Mouse (Mus musculus) layer of hippocampus, adult 9-10 months (tissue): ENCODE data around the gene Sars2.
A peak's percentile ranks its signal among the peaks of the same experiment; 100 is the strongest.

ENCODE experiments used
- DNase-seq: peaks from one replicate; pipeline ENCODE4 v3.0.0; 2022; ENCODE audit warnings: low spot score

Sars2 gene

DNA sequence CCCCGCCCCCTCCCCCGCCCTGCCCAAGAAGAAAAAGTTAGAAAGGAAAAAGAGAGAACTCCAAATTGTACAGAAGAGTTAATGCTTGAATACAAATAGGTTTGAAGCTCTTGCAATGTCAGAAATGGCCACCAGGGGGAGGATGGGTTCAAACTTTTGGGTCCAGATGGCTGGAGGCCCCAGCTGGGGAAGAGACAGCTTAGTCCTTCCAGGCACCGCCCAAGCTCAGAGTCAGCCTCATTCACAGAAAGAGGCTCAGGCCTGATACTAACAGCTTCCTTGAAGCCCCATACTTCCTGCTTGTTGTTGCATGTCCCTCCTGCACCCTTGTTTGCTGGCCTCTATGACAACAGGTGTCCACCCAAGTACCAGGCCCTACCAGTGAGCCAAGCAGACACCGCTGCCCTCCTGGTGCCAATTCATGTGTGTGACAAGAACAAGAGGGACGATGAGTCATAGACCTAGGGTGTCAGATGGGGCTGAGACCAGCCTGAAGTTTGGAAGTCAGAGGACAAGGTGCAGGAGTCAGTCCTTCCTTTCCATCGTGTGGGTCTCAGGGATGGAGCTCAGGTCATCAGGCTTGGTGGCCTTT is 38.4 kb downstream of the Sars2 start:
- DNase-seq: peak; percentile 92

DNA sequence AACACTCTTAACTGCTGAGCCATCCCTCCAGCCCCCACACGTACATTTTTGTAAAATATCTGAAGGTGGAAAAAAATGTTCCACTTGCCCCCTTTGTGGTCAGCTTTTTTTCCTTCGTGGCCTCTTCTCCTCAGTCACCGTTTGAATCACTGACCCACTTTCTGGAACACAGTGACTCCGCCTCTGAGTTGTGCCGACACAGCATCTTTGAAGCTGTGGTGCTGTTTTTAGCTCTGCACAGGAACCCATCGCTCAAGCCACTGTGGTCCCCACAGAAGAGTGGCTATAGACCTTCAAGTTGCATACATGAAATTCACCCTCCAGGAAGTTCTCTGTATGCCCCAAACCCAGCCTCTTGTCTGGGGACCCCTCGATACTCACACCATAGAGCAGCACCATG is 39.1 kb downstream of the Sars2 start:
- no peak for DNase-seq

DNA sequence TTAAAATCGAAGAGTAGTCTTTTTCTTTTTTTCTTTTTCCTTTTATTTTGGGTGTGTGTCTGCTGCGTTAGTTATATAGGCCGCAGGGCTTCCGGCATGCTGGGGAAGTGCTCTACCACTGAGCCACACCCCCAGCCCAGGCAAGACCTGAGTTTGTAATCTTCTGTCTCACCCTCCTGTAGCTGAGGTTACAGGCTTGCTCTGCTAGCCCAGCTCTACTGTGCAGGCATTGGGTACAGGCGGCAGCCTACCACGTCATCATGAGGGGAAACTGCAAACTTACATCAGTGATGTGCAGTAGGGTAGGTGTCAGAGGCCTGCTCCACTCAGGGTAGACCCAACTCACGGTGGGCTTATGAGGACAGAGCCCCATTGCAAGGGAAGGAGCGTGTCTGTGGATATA is 39.5 kb downstream of the Sars2 start:
- no peak for DNase-seq

DNA sequence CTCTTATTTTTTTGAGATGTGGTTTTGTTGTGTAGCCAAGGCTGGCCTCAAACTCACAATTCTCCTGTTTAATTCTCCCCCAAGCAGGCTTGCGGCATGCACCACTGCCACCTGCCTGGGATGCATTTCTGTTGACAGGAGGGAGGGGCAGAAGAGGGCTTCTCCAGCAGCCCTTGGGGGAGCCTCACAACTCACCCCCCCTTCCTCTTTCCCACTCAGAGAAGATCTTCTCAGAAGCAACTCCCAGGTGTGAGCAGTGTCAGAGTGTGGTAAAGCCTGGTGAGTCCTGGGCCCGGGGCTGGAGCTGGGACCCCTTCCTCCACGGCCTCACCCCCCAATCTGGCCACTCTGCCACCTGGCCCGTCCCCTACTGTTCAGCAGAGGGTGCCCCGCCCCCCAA is 43.4 kb downstream of the Sars2 start:
- DNase-seq: no peak

DNA sequence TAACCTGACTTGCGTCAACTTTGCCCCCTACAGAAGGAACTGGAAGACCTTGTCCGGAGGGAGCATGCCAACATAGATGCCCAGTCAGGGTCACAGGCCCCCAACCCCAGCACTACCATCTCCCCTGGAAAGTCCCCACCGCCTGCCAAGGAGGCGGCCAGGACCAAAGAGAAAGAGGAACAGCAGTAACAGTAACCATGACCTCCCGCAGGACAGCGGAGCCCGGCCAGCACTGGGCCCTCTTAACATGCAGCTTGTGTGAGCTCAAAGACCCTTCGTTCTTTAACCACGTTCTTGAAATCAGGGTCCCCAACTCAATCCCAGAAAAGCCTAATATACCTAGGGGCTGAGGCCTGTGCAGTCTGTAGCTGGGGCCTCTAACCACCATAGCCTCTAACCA is 46.1 kb downstream of the Sars2 start:
- DNase-seq: no peak

DNA sequence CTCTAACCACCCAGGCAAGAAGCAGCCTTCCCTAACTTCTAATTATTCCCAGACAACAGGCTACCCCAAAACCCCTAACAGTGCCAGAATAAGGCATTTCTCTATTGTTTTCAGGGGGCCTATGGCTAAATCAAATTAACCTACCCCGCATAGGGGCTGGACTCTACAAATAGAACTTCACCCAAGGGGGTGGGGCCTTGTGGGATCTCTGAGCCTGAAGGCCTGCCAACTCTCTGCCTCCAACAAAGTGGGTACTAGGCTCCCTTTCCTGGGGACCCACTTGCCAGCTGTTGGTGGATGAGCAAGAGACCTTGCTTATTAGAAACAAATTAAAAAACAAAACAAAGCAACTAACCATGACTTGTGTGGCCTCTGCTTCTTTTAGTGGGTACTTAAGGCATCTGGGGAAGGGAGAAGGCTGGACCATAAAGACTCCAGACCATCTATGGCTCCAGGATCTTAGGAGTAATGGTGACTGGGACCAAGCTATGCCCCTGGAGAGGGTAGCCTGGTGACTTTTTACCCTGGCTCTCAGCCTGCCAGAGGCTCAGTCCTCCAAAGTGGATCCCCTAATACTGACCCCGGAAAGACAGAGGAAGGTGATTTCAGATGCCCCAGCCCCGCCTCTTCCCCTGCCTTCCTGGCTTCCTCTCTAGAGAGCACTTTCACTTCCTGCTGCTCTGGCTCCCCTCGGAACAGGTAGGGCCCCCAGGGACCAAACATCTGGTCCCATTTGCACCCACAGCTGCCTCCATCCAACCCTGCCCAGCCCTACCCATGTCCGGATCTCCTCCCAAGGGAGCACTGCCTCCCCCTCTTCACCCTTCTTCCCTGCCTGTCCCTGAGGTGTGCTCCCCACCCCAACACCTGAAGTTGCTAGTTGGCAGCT is 46.8 kb downstream of the Sars2 start, which contains the start of gene Rinl:
Gene Rinl, plus strand, starts transcription at position 663 of the 889 bp plus-strand sequence.
- no peak for DNase-seq

DNA sequence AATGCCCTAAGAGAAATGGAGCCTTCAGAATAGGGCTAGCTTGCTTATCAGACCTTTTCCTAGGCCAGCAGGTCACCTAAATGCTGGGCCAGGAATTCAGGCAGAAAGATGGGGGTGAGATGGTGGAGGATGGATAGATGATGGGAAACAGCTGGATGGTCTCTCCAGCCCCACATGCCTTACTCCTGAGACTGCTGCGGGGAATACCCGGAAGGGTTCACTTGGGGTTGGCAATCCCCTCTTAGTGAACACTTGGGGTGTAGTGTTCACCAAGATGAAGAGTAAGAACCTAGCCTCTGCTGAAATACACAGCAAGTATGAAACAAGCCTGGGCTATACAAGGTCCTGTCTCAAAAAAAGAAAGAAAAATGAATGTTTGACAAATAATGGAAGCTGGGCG is 47.4 kb downstream of the Sars2 start:
- DNase-seq: no peak

DNA sequence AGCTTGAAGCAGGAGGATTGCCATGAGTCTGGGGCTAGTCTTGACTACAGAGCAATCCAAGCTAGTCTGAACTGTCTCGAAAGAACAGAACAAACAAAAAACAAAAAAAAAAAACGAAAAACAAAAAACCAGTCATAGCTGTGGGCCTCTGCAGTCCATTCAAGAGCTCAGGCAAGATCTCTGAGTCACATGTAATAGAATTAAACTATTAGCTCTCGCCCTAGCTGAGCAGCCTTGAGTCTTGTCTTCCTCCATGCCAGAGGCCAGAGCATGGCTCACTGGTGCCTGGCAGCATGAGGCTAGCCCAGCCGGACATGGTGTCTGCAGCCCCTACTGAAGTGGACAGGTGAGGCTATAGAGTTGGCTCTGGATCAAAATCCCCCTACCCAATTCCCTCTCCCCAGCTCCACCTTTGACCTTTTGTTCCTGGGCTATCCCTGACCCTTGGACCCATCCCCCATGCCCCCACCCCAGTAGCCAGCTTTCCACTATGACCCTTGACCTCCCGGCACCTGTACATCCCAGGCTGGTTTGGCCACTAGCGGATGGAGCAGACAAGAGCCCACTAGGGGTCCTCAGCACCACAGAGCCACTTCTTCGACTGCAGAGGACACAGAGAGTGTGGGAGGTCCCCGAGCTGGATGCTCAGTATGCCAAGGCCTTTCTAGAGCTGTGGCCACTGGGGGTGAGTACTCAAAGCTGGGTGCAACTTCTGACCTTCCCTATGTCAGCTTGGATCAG is 48.4 kb downstream of the Sars2 start:
- DNase-seq: no peak

DNA sequence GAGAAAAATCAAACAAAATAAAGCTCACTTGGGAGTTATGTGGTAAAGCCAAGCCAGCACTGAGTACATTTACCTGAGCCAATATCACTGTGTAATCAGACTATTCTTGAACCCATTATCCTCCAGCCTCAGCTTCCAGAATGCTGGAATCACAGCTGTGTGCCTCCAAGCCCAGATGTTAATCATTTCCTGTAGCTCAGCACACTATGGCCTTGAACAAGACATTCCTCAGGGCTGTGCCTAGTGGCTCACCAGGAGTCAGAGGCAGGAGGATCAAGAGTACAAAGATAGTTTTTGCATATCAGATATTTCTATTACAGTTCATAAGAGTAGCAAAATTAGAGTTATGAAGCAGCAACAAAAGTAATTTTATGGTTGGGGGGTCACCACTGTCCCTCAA is 49.9 kb downstream of the Sars2 start:
- DNase-seq: no peak

DNA sequence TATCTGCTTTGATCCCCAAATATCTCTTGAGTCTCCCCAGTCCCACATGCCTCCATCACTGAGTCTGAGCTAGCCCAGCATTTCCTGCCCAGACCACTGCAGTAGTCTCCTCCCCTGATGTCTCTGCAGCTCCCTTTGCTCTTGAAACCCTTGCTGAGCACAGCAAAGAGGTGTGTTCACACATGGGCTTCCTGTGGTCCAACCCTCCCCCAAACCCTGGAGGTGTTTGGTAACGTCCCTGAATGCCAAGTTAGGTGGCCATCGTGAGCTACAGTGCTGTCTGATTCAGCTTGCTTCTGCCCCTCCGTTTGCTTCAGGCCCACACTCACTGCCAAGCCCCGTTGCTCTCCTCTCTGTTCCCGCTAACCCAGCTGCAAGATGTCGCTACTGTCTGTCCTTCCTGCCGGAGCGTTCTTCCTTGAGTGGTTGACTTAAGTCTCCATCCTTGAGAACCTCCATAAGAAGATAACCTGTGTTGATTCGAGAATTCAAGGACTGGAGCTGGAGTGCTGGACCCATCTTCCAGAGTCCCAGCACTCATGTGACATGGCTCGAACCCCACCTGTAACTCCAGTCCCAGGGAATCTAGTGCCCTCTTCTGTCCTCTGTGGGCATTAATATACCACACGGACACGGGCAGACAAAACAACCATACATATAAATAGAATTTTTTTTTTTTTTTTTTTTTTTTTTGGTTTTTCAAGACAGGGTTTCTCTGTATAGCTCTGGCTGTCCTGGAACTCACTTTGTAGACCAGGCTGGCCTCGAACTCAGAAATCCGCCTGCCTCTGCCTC is 50.8 kb downstream of the Sars2 start:
- no peak for DNase-seq

DNA sequence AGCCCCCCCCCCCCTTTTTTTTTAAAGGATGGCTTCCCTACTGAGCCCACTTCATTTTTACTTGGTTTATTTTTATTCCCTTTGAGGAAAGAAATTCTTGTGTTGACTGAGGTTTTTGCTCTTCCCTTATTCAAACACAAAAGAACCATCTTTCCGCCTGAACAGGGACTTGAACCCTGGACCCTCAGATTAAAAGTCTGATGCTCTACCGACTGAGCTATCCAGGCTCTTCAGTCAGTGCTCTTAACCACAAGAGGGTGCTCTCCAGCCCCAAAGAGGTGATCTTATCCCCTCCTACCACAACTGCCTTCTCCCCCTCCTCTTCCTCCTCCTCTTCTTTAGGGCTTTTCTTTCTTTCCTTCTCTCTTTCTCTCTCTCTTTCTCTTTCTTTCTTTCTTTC is 52.0 kb downstream of the Sars2 start:
- no peak for DNase-seq

DNA sequence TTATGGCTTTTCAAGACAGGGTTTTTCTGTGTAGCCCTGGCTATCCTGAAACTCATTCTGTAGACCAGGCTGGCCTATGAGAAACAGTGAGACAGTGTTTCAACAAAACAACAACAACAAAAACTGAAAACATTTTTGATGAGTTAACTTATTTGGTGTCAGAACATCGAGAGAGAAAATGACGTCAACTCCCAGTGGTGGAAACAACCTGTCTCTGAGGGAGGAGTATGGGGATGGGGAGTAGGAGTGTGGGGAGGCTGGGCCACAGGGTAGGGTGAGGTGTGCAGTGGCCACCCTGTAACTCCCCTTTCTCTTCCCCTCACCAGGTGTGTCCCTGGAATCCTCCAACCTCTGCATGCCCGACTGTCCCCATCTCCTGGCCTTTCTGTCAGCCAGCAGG is 52.7 kb downstream of the Sars2 start:
- no peak for DNase-seq

DNA sequence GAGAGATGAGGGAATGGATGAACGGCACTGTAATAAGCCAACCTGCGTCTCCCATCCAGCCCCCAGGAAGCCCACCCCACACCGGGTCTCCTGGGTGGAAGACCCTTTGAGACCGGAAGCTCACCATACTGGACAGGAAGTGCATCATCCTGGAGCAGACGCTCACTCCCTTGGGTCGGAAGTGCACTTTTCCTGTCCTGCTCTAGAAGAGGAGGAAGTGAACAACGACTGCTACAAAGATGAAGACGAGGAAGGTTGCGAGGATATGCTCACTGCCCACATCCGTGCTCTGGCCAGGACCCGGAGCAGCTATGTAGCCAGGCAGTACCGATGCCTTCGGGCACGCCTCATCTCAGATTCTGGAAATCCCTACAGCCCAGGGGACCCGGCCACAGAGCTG is 54.0 kb downstream of the Sars2 start:
- DNase-seq: no peak

DNA sequence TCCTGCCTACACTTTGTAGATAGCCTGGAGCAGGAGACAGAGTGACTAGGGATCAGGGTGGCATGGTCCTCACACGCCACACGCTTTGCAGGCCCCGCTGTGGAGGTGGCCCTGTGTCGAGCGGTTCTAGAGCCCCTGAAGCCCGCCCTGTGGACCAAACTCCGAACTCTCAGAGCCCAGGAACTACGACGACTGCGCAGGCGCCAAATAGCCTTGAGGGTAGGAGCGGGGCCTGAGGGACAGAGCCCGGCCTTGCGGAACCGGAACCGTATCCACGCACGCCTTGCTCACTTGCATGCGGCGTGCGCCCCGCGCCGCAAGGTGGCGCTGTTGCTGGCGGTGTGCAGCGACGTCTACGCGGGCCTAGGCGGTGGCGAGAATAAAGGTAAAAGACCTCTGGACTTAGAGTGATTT is 54.8 kb downstream of the Sars2 start:
- DNase-seq: no peak

DNA sequence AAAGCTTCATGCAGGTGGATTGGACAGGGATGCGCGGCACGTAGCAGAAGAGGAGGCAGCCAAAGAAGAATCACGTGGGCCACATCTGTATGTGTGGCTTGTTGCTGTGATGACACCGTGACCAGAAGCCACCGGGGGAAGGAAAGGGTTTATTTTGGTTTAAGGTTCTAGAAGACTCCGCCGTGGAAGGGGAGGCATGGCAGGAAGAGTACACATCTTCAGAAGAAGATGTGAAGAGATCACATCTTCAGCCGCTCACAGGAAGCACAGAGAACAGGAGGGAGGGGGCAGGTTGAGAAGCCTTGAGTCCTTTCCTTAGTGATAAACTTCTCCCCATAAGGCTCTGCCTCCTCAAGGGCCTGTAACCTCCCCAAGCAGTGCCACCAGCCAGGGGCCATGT is 58.2 kb downstream of the Sars2 start:
- DNase-seq: no peak

DNA sequence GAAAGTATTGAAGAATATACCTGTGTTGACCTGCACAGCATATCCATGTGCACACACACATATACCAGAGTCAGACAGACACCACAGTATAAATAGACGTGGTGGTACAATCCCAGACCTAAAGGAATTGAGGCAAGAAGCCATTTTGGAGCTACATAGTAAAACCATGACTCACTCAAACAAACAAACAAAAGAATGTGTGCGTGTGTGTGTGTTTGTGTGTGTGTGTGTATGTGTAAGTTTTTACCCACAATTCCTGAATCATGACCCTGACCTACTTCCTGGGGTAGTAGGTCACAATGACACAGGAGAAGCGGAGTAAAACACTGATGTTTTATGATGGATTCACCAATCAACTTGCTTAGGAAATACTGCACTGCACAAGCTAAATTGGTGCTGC is 59.7 kb downstream of the Sars2 start:
- DNase-seq: no peak

DNA sequence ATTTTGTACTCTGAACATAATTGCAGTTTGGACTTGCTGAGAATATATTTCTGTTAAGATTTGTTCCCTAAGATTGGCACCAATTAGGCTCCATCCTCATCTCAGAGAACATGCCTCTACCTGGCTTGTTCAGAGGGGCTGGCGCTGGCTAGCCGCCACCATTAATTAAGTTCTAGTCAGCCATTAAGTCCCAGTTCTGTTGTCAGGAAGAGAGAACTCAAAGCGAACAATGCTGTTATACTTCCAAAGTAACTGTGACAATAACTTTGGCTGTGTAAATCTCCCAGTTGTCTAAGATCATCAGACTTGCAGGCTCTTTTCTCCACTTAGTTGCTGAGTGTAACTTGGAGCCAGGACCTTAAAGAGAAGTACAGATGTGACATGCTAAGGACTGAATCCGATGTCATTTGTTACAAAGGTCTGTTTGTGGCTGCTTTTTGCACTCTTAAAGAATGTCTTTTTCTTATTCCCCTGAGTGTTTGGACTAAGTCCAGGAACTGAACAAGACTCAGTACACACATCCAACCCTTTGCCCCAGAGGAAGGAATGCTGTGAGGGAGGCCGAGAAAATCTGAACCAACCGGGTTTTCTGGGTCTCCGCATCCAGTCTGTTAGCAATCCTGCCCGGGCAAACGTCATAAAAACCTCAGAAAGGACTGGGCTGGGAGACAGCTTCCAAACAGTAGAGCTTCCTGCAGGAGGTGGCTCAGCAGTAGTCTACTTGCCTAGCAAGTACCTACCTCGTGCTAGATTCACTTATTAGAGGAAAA is 60.3 kb downstream of the Sars2 start:
- DNase-seq: no peak

DNA sequence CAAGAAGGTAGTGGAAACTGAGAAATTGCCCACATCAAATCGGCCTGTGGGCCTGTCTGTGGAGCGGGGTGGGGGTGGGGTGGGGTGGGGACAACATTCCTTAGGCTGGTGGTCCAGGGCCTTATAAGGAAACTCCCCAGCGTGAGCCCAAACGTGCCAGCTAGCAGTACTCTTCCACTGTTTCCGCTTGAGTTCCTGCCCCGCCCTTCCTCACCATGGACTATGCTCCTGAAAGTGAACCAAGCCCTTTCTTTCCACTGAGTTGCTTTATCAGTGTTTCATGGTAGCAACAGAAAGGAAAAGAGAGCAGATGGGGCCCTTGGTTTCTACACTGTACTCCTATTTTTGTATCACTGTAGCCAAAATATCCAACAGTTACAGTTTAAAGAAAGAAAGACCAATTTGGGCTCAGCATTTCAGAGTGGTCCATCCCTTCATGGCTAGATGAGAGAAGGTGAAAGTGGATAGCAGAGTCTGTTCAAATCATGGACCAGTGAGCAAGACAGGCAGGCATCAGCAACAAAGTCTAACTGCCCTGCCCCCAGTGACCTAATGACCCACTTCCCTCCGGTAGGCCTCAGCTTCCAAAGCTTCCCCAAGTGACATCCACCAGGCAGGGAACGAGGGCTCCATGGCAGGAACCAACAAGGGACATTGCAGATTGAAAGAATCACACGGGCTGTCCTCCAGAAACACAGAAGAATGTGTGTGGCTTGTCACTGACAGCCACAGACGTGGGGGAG is 61.2 kb downstream of the Sars2 start:
- DNase-seq: no peak
